Mouse (Mus musculus) spleen, adult 18-20 months (tissue): ENCODE data around the gene Mup8.
"Not testable (repeated sequence)": the region's sequence is repeated elsewhere in the genome, so short reads cannot be mapped to it uniquely, and the experiment has no call there.

Experiments
- DNase-seq, 2 experiments: peaks; one replicate each; pipeline ENCODE4 v3.0.0; 2022; ENCODE audit warnings: mixed read lengths in 2 of 2

Gene Mup8

DNA sequence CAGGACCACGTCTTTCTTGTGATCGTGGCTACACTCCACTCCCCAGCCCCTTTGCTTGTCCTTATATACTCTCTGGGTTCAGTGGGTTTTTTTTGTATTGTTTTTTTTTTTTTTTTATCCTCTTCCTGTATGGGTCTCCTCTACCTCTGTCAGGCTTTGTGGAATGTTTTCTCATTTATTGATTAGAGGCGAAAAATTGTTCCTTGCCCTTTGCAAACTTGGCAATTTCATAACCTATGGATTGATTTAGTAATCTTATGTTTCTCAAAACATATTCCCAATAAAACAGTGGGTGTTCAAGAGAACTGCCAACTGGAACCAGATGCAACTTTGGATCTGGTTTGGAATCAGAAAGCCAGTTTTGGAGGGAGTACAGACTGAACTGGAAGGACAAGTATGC, at the start of gene Mup8:
Mup8 (minus strand) TSS at position 101 of the 400 bp plus-strand sequence.
- DNase-seq, result not testable (repeated sequence)

DNA sequence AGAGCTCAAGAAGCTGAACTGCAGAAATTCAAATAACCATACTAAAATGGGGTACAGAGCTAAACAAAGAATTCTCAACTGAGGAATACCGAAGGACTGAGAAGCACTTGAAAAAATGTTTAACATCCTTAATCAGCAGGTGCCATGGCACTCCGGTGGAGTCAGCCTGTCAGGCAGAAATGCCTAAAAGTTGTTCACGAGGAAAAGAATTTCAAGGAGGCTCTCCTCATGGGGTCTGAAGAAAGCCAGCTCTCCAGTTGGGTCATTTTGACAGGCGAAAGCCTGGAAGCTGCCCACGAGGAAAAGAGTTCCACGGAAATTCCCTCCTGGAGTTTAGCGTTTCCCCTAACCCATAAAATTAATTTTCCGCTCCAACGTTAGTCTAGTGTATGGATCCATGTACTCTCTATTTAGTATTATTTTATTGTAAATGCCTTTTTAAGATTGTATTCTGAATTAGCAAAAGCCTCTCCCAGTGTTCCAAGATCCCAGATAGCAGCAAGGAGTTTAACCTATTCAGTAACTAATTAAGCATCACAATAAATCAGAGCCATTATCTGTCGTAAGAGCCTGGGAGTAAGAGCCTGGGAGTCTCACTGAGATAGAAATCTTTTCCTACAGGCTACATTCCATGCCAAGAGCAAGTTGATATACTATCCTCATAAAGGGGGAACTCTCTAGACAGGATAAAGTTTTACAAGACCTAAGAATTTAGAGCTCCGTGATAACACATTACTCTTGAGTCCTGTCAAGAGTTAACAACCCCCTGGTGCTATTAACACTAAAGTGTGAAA, 43.8 kb upstream of the Mup8 start:
- DNase-seq, result not testable (repeated sequence)

DNA sequence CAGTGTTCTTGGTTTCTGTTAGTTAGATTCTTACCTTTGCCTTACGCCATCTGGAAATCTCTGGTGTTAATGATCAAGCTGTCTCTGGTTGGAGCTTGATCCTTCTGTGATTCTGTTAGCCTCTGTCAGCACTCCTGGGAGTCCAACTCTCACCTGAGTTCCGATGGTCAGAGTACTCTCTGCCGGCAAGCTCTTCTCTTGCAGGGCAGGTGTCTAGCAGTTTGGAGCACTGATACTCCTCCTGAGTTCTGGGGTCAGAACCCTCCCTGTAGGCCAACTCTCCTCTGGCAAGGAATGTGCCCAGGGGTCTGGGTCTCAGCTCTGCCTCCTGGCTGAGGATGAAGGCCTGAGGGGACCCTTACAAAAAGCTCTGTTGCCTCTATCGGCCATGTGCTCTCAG, 40.3 kb upstream of the Mup8 start:
- not testable (repeated sequence) for DNase-seq
